Mouse (Mus musculus) cerebellum, adult 2 months (tissue): ENCODE measurements around the gene Epx.

Experiments used
- CTCF ChIP-seq: fragments of 200-500 bp; IDR thresholded peaks from 2 replicates; pipeline ENCODE4 v1.5.1; 2011; ENCODE audit warnings: low read depth, mild to moderate bottlenecking, control low read depth, low read length, moderate library complexity, borderline replicate concordance; ENCODE audit not compliant: insufficient read depth
- POLR2A ChIP-seq: fragments of 200-500 bp; IDR thresholded peaks from 2 replicates; pipeline ENCODE4 v1.6.1; 2011; ENCODE audit warnings: low read length, control low read depth, borderline replicate concordance; ENCODE audit not compliant: insufficient read depth

DNA sequence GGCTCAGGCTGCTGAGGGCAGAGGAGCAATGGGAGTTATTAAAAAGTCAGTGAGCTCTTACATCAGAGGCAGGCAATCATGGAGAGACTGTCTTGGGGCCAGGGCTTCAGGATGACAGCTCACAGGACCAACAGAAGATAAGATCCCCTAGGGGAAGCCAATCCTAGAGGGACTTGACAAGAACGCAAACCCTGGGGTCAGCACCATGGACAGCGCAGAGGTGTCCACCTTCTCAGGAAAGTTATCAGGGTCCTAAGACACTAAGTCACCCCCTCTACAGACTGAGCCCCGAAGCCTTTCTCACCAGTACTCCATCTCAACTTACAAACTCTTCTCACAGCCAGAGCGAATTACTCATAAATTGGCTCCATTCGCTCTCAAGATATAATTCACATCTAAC lies 45.6 kb upstream of the Epx start, which contains the start of gene Olfr464:
- TF ChIP-seq POLR2A (no peak), CTCF (no peak)
